9 mouse cellular contexts compared by ENCODE assay signal in the genomic region with DNA sequence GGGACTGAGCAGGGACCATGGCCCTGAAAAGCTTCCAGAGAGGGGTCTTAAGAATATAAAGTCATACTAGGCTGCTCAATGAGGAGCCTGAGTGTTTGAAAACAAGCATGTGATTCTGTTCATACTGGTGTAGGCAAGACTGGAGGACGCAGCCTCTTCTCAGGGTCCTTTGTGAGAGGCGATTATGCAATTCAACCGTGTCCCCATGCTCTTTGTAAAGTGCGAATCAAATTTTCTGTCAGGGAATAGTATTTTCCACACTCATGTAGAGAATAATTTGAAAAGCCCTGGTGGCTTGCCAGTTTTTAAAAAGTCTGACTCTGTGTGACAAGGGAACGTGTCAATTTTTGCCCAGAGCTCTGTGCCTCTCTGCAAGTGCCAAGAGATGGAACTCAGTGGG.
DNase-seq lines count a peak whose midpoint lies in the region; ATAC-seq and TF ChIP-seq lines count a peak whose summit lies in the region.
"Had no signal": no experiment of that assay in that cellular context is flagged by ENCODE, and none has a peak within 500 bp of the region (broad histone marks: within the 10 kb centered on the region; RNA-seq: fewer than 3 reads in every experiment).

No protein-coding gene starts in this region.

- H3K4me1 ChIP-seq in forebrain, embryonic 10.5 days: peaks cover 18% of the 10 kb centered on the region
- no peaks in the 10 kb centered on the region for H3K4me1 ChIP-seq in forebrain, embryonic 11.5 days (replicated peaks; ENCODE audit: control insufficient read depth, insufficient read depth, low read length)
- no peaks in the 10 kb centered on the region for H3K4me1 ChIP-seq in lung, postnatal 0 days (ENCODE audit: insufficient read depth, low read depth, low read length)
- peaks cover 8% of the 10 kb centered on the region; the same call in 1 of the 2 replicates for H3K4me1 ChIP-seq in limb, embryonic 15.5 days
- H3K4me1 ChIP-seq in stomach, postnatal 0 days (replicated peaks; ENCODE audit: control insufficient read depth, insufficient read depth): no peaks in the 10 kb centered on the region; the same call in 1 of the 2 replicates

- no peak for DNase-seq in forebrain, embryonic 10.5 days (ENCODE audit: extremely low spot score, low spot score)
- no peak for DNase-seq in forebrain, embryonic 11.5 days (ENCODE audit: low spot score)
- peak; percentile 21 for DNase-seq in lung, postnatal 0 days (ENCODE audit: low spot score)
- no peak for DNase-seq in lung, adult 18-20 months
- no peak for DNase-seq in stomach, postnatal 0 days (ENCODE audit: low spot score)
- no peak for DNase-seq in urinary bladder, adult 2 months (ENCODE audit: low spot score)
- DNase-seq in urinary bladder, postnatal 36 days (ENCODE audit: low spot score in 2 of 2): no peak

- no peaks in the 10 kb centered on the region for H3K27me3 ChIP-seq in forebrain, embryonic 10.5 days (ENCODE audit: poor library complexity, severe bottlenecking)
- H3K27me3 ChIP-seq in forebrain, embryonic 11.5 days (ENCODE audit: control insufficient read depth, insufficient read depth, low read length): no peaks in the 10 kb centered on the region
- no peaks in the 10 kb centered on the region for H3K27me3 ChIP-seq in lung, postnatal 0 days (replicated peaks; ENCODE audit: insufficient read depth, low read length)
- no peaks in the 10 kb centered on the region for H3K27me3 ChIP-seq in limb, embryonic 15.5 days
- no peaks in the 10 kb centered on the region for H3K27me3 ChIP-seq in stomach, postnatal 0 days (ENCODE audit: control insufficient read depth, insufficient read depth, low read length)

- H3K4me2 ChIP-seq in forebrain, embryonic 11.5 days (ENCODE audit: low read depth, low read length, severe bottlenecking): no peak overlapping the region
- H3K4me2 ChIP-seq in lung, postnatal 0 days (replicated peaks; ENCODE audit: low read depth, low read length): no peak overlapping the region
- no peak overlapping the region for H3K4me2 ChIP-seq in limb, embryonic 15.5 days
- no peak overlapping the region for H3K4me2 ChIP-seq in stomach, postnatal 0 days (replicated peaks; ENCODE audit: low read depth)

- H3K9ac ChIP-seq in forebrain, embryonic 11.5 days (ENCODE audit: low read length): no peak overlapping the region
- no peak overlapping the region for H3K9ac ChIP-seq in lung, postnatal 0 days (replicated peaks; ENCODE audit: low read depth)
- H3K9ac ChIP-seq in limb, embryonic 15.5 days: no peak overlapping the region
- no peak overlapping the region for H3K9ac ChIP-seq in stomach, postnatal 0 days (ENCODE audit: low read length)

- no peaks in the 10 kb centered on the region for H3K36me3 ChIP-seq in forebrain, embryonic 10.5 days (replicated peaks)
- no peaks in the 10 kb centered on the region for H3K36me3 ChIP-seq in forebrain, embryonic 11.5 days (ENCODE audit: control insufficient read depth, insufficient read depth, low read length)
- no peaks in the 10 kb centered on the region for H3K36me3 ChIP-seq in lung, postnatal 0 days (ENCODE audit: insufficient read depth, low read length)
- H3K36me3 ChIP-seq in limb, embryonic 15.5 days: no peaks in the 10 kb centered on the region
- no peaks in the 10 kb centered on the region for H3K36me3 ChIP-seq in stomach, postnatal 0 days (ENCODE audit: control insufficient read depth, insufficient read depth, low read length)

- WGBS in forebrain, embryonic 10.5 days: 74% methylated on average over 5 of the region's 5 CpGs
- WGBS in forebrain, embryonic 11.5 days: 67% methylated on average over 5 of the region's 5 CpGs
- WGBS in lung, postnatal 0 days: 48% methylated on average over 5 of the region's 5 CpGs
- 71% methylated on average over 5 of the region's 5 CpGs for WGBS in limb, embryonic 15.5 days
- 68% methylated on average over 5 of the region's 5 CpGs for WGBS in stomach, postnatal 0 days

- no peak for ATAC-seq in forebrain, embryonic 11.5 days (replicated peaks; ENCODE audit: low FRiP score)
- peak; percentile 32; the same call in 1 of the 2 replicates for ATAC-seq in lung, postnatal 0 days
- no peak for ATAC-seq in limb, embryonic 15.5 days (ENCODE audit: insufficient number of reproducible peaks, low FRiP score, low TSS enrichment, low read depth)
- ATAC-seq in stomach, postnatal 0 days (ENCODE audit: low FRiP score, low TSS enrichment): no peak
- ATAC-seq: intestine, embryonic 16.5 days had no signal

- no peak for TF ChIP-seq CTCF in lung, postnatal 0 days (IDR thresholded peaks at IDR 0.05)
- TF ChIP-seq CTCF in stomach, postnatal 0 days (IDR thresholded peaks at IDR 0.05; ENCODE audit: low read depth): no peak

- no peaks in the 10 kb centered on the region for H3K9me3 ChIP-seq in forebrain, embryonic 10.5 days
- no peaks in the 10 kb centered on the region for H3K9me3 ChIP-seq in forebrain, embryonic 11.5 days (ENCODE audit: control insufficient read depth, low read length)
- no peaks in the 10 kb centered on the region for H3K9me3 ChIP-seq in lung, postnatal 0 days (ENCODE audit: low read length)
- H3K9me3 ChIP-seq in limb, embryonic 15.5 days: no peaks in the 10 kb centered on the region
- H3K9me3 ChIP-seq in stomach, postnatal 0 days (ENCODE audit: control insufficient read depth, low read length): no peaks in the 10 kb centered on the region

- no peak overlapping the region for H3K4me3 ChIP-seq in forebrain, embryonic 10.5 days
- H3K4me3 ChIP-seq in forebrain, embryonic 11.5 days (ENCODE audit: low read depth, low read length): no peak overlapping the region
- H3K4me3 ChIP-seq in lung, postnatal 0 days (ENCODE audit: low read depth, low read length): no peak overlapping the region
- H3K4me3 ChIP-seq in limb, embryonic 15.5 days: no peak overlapping the region
- no peak overlapping the region for H3K4me3 ChIP-seq in stomach, postnatal 0 days (ENCODE audit: low read depth, low read length)

- peak overlapping the region; percentile 54; the same call in 1 of the 2 replicates for H3K27ac ChIP-seq in forebrain, embryonic 10.5 days
- no peak overlapping the region for H3K27ac ChIP-seq in forebrain, embryonic 11.5 days (ENCODE audit: low read depth, low read length)
- no peak overlapping the region for H3K27ac ChIP-seq in lung, postnatal 0 days (ENCODE audit: low read length)
- H3K27ac ChIP-seq in limb, embryonic 15.5 days: peak overlapping the region; percentile 9; the same call in 1 of the 2 replicates
- peak overlapping the region; percentile 49; the same call in 1 of the 2 replicates for H3K27ac ChIP-seq in stomach, postnatal 0 days (replicated peaks)

- TF ChIP-seq EP300 in lung, postnatal 0 days (IDR thresholded peaks at IDR 0.05): no peak
- no peak for TF ChIP-seq EP300 in stomach, postnatal 0 days (optimal IDR thresholded peaks at IDR 0.05)

Comparison
In these comparisons a context has a peak if more than half of its experiments do, and no peak if none do; other contexts are left out.
1. H3K27ac ChIP-seq: peak in forebrain, embryonic 10.5 days (single experiment), limb, embryonic 15.5 days (single experiment) and stomach, postnatal 0 days (single experiment); none in forebrain, embryonic 11.5 days (single experiment) and lung, postnatal 0 days (single experiment).